Mouse (Mus musculus): ENCODE results near the gene Rlbp1. TPM values are rescaled to one million over a fixed set of nuclear protein-coding genes. Genes with fewer than 3 reads are reported as not detected.

Rlbp1 gene
- 10 to 100 TPM; 18.6 to 26.3 TPM for total RNA-seq (2021)
- long read RNA-seq, experiment 1, transcript Rlbp1-202 (9 exons, 2,142 nt) = major isoform, 9 of 18 reads
- long read RNA-seq, experiment 1, partial matches to known transcripts = 1 of 18 reads
- long read RNA-seq, experiment 1, other reads (novel, unspliced or antisense) = 5 of 18 reads
- long read RNA-seq, experiment 2, transcript Rlbp1-202 (9 exons, 2,142 nt) = major isoform, 12 of 23 reads
- long read RNA-seq, experiment 2, transcript Rlbp1-201 (9 exons, 2,134 nt) = minor isoform, 9 of 23 reads
- long read RNA-seq, experiment 2, partial matches to known transcripts = 1 of 23 reads
- long read RNA-seq, experiment 2, other reads (novel, unspliced or antisense) = 1 of 23 reads

DNA sequence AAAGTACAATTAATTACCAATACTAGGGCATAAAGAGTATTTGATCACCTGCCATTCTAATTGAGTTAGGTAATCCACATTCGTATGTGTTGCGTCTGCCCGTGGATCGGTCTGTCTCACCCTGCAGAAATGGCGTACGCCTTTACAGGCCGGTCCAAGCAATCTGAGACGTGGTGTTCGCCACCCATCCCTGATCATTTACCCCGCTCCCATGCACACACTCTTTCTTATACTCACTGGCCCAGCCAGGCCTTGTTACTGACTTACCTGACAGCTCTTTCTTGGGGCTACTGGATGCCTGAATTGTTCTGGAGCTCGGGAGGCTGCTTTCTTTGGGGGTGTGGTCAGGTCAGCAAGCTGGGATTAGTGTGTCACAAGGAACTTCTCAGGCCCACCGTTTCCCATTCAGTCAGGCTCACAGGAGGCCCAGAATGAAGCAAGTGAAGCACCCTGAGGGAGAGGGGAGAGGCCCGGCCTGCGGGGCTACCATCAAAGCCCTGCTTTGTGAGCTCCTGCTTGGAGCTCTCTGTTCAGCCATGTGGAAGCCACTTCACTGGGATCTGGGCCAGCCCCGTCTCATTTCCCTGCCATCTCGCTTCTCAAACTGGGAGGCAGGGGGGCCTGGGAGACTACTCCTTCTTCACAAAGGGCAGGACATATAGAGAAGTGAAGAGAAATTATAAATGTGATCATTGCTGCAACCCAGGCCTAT, at the start of gene Rlbp1:
TSS of gene Rlbp1 (minus strand) at position 627 of the 712 bp plus-strand sequence.
- peak; percentile 19 to 27 for DNase-seq (ENCODE audit: low spot score in 2 of 2)
- Histone ChIP-seq H3K27ac (peak within 1 kb of the TSS; percentile 75), H3K4me3 (peak within 1 kb of the TSS; percentile 18; the same call in 1 of the 2 replicates)
- no peak for TF ChIP-seq CTCF (conservative IDR thresholded peaks at IDR 0.05)

DNA sequence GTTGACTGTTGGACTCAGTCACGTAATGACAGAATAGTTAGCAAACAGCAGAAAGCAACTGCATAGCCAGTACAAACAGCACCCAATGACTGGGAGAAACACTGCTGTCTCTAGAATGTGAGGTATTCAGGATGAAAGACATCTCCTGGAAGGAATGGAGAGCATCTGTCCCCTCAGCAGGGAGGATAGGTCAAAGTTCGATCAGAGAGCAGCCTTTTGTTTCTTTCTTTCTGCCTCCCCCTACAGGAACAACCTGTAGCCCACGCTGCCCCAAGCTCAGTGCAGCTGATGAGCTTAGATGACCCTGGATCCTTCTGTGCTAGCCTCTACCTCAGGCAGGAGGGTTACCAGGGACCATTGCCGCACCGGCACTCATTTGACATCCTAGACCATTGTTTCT, 41.4 kb upstream of the Rlbp1 start:
- no peak for TF ChIP-seq CTCF (conservative IDR thresholded peaks at IDR 0.05)
- DNase-seq (ENCODE audit: low spot score in 2 of 2) = no peak
- Histone ChIP-seq H3K4me3 (no peak overlapping the region), H3K27ac (no peak overlapping the region)

DNA sequence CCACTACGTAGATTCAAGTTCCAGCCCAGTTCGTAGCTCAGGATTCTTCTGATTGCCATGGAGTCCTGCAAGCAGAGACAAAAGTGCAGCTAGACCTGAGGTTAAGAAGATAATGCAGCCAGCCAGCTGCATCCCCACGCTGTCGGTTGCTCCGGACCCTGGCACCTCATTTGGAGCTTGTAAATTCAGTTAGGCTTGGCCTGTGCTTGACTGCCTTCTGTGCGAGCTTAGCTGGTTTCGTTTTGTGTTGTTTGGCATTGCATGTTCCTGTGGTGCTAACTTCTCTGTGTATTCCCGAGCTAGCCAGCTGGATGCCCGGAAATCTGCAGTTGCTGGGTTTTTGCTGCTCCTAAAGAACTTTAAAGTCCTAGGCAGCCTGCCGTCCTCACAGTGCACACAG, 39.0 kb upstream of the Rlbp1 start:
- Histone ChIP-seq H3K4me3 (peak overlapping the region; percentile 6; the same call in 1 of the 2 replicates), H3K27ac (peak overlapping the region; percentile 20; the same call in 1 of the 2 replicates)
- TF ChIP-seq CTCF (conservative IDR thresholded peaks at IDR 0.05) = no peak
- DNase-seq (ENCODE audit: low spot score in 2 of 2) = no peak

DNA sequence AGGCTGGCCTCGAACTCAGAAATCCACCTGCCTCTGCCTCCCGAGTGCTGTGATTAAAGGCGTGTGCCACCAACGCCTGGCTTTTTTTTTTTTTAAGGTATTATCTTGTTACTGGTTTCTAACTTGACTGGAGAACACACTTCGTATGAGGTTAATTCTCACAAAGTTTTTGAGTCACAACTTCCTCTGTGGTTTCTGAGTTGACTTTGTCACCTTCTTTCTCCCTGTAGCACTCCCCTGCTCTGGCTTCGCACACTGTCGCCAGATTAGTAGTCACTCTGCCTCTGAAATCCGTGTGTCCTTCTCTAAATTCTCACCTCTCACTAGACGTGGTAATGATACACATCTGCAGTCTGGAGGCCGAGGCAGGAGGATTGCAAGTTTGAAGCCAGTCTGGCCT, 36.0 kb upstream of the Rlbp1 start:
- no peak for DNase-seq (ENCODE audit: low spot score in 2 of 2)
- Histone ChIP-seq H3K4me3 (no peak overlapping the region), H3K27ac (no peak overlapping the region)
- no peak for TF ChIP-seq CTCF (conservative IDR thresholded peaks at IDR 0.05)

DNA sequence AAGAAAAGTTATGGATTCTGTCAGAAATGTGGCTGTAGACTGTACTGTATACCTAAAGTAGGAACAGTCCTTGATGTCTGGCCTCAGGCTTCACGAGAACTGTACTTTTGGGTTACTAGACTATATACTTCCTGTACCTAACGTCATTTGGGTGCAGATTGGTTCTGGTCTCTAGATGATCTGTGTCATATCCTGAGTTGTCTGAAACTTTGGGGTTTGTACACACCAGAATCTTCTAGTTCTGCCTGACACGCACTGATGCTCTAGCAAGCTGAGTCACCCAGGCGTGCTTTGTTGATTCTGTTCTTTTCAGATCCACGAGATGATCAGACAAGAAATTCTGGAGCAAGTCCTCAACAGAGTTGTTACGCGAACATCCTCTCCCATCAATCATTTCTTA, 33.1 kb upstream of the Rlbp1 start:
- TF ChIP-seq CTCF (conservative IDR thresholded peaks at IDR 0.05) = no peak
- H3K4me3 ChIP-seq = no peak overlapping the region
- no peak for DNase-seq (ENCODE audit: low spot score in 2 of 2)
- no peak overlapping the region for H3K27ac ChIP-seq

DNA sequence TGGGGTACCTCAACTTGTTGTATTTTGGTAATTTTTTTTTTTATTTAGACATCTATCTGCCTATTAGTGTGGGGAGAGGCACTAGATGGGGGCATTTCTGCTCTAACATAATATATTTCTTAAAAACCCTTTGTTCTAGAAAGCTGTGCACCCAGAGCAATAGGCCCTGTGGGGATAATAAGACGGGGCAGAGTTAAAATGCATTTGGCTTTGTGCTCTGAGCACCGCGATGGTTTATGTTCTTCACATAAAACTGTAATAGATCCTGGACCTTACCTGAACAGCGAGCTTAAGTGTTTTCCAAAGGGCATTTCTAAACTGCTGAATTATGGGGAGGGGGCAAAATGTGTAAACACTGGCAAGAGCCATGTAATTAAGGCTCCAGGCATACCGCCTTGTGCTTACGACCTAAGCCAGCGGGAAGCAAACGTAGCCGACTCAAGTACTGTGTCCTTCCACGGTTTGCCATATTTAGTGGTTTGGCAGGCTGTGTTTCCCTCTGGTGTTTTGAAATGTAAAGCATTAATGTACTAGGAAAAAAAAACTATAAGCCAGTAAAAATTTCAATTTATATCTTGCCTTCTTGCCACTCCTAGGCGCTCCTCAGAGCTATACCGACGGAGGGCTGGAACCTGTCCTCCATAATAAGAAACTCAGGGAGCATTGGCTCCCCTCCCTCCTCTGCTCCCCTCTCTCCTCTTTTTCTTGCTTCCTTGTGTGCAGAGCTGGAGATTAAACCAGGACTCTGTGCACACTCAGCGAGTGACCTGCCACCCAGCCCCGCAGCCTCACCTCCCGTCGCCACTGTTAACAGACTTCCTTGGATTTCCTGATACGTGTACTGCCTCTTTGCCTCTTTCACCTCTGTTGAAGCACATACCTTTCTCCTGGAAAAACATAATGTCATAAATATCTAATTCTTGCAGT, 27.9 kb upstream of the Rlbp1 start:
- TF ChIP-seq CTCF (conservative IDR thresholded peaks at IDR 0.05) = no peak
- no peak overlapping the region for H3K27ac ChIP-seq

DNA sequence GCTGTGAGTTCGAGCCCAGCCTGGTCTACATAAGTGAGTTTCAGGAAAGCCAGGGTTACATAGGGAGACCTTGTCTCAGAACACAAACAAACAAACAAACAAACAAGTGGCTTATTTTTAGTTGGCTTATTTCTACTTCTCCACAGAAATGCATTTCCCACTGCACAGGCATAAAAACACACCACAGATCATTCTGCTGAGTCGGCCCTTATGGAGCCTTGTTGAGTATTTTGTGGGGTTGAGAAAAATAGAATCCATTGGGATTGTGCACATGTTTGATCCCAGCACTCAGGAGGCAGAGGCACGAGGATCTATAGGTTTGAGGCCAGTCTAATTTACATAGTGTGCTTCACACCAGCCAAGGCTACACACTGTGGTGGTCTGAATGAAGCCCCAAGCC, 13.4 kb upstream of the Rlbp1 start:
- no peak for DNase-seq (ENCODE audit: low spot score in 2 of 2)
- Histone ChIP-seq H3K27ac (no peak overlapping the region), H3K4me3 (no peak overlapping the region)
- TF ChIP-seq CTCF (conservative IDR thresholded peaks at IDR 0.05) = no peak

More for the DNA sequence above, 27.9 kb upstream of the Rlbp1 start:
- DNase-seq (ENCODE audit: low spot score in 2 of 2) = no peak
- H3K4me3 ChIP-seq = no peak overlapping the region

DNA sequence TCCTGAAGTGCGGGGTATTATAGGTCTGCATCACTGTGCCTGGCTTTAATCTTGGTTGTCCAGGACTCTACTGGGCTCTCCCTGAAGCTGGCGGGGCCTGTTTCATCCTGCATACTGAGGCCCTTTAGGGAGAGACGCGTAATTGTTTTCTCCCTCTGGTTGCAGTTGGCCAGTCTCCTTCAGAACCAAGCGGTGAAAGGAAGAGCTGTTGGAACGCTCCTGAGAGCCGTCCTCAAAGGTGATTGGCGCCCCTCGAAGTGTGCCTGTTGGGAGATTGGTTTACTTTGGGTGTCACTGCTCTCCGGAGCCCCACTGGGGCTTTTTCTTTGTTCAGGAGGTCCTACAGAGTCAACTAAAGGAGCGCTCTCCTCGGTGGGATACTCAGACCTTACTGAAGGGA, 12.1 kb upstream of the Rlbp1 start:
- TF ChIP-seq CTCF (conservative IDR thresholded peaks at IDR 0.05) = no peak
- H3K27ac ChIP-seq = no peak overlapping the region
- no peak overlapping the region for H3K4me3 ChIP-seq
- no peak for DNase-seq (ENCODE audit: low spot score in 2 of 2)

DNA sequence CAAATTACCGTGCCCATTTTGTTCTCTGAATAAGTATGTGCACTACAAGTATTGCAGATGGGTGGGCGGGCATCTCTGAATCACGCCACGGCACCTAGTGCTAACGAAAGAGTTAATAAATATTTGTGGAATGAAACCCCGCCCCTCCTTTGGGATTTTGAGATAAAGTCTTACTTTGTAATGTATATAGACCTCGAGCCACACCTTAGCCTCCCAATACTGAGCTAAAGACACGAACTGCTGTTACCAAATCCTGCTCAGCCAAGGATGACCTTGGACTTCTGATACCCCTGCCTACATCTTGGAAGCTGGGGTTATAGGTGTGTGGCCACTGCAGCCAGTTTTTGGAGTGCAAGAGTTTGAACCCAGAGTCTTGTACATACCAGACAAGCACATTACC, 11.6 kb upstream of the Rlbp1 start:
- no peak overlapping the region for H3K4me3 ChIP-seq
- DNase-seq (ENCODE audit: low spot score in 2 of 2) = no peak
- no peak for TF ChIP-seq CTCF (conservative IDR thresholded peaks at IDR 0.05)
- no peak overlapping the region for H3K27ac ChIP-seq

DNA sequence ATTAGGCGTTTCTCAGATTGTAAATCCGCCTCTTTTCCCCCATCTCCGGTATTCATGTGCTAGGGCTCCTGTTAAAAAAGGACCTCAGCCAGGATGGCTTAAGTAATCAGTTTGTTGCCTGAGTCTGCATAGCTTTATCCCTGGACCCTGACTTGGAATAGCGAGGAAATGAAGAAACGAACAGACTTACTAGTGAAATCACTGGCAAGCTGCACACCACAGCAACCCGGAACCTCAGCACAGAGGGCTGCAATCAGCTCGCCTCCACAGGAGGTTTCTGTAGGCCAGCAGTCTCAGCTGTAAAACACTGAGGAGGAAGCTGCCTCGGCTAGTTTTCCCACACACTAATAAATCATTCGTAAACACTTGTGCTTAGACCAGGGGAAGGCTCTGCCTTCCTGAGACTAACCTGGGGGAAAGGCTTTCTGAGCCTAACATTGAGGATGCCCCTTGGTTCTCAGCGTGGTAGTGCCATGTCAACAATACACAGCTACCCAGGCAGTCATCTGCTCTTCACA, 10.7 kb upstream of the Rlbp1 start:
- no peak for DNase-seq (ENCODE audit: low spot score in 2 of 2)
- no peak overlapping the region for H3K4me3 ChIP-seq
- H3K27ac ChIP-seq = no peak overlapping the region
- TF ChIP-seq CTCF (conservative IDR thresholded peaks at IDR 0.05) = no peak

DNA sequence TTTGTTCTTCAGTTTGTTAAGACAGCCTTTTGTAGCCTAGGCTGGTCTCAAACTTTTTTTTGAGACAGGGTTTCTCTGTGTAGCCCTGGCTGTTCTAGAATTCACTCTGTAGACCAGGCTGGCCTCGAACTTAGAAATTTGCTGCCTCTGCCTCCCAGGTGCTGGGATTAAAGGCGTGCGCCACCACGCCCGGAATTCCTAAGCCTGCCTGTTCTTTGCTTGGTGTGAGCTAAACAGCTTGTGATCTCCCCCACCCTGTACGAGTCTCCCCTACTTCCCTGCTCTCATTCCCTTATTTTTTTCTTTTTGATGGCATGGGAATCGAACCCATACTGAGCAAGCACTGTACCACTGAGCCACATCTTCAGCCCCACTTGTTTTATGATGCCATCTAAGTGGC, 8.3 kb upstream of the Rlbp1 start:
- H3K4me3 ChIP-seq = no peak overlapping the region
- H3K27ac ChIP-seq = no peak overlapping the region
- DNase-seq (ENCODE audit: low spot score in 2 of 2) = no peak
- TF ChIP-seq CTCF (conservative IDR thresholded peaks at IDR 0.05) = no peak

DNA sequence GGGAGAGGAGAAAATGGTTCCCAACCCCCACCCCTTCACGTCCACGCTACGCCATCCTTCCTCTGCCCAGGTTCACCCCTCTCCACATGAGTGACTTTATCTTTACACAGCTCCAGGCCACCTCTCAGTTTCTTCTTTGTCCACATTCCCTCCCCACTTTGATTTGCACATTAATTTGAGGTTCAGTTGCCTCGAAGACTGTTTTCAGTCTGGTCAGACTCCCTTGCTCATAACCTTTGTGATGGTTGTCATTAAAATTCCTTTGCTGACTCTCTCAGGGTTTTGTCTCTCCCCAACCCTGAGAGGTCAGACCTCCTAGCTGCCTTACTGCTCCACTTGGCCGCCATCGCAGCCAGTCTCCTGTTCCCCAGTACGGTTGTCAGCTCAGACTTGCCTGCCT, 7.8 kb upstream of the Rlbp1 start:
- DNase-seq (ENCODE audit: low spot score in 2 of 2) = no peak
- no peak overlapping the region for H3K4me3 ChIP-seq
- TF ChIP-seq CTCF (conservative IDR thresholded peaks at IDR 0.05) = no peak

DNA sequence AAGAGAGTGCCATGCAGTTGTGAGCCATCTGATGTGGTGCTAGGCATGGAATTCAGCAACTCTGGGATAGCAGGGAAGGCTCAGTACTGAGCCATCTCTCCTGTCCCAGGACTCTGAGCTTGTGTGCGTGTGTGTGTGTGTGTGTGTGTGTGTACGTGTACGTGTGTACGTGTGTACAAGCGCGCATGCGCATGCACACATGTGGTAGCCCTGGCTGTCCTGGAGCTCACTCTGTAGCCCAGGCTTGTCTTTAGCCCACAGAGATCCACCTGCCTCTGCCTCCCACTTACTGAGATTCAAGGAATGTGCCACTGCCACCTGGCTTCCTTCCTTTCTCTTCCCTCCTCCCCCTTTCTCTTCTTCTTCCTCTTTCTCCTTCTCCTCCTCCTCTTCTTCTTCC, 7.1 kb upstream of the Rlbp1 start:
- TF ChIP-seq CTCF (conservative IDR thresholded peaks at IDR 0.05) = no peak
- DNase-seq (ENCODE audit: low spot score in 2 of 2) = no peak
- Histone ChIP-seq H3K4me3 (no peak overlapping the region), H3K27ac (no peak overlapping the region)

More for the DNA sequence above, 7.8 kb upstream of the Rlbp1 start:
- H3K27ac ChIP-seq = no peak overlapping the region

All from layer of hippocampus, adult 2 months (tissue).